Mouse (Mus musculus): ENCODE measurements at regions not wholly inside any gene's neighbourhood (a gene's known extent, or its start where the extent isn't known, plus 50 kb on each side); places are given as distances from the start of the nearest gene placed in this dataset.
A peak's percentile ranks its signal among the peaks of the same experiment; 100 is the strongest.
"Not testable (repeated sequence)": the region's sequence is repeated elsewhere in the genome, so short reads cannot be mapped to it uniquely, and the experiment has no call there.

DNA sequence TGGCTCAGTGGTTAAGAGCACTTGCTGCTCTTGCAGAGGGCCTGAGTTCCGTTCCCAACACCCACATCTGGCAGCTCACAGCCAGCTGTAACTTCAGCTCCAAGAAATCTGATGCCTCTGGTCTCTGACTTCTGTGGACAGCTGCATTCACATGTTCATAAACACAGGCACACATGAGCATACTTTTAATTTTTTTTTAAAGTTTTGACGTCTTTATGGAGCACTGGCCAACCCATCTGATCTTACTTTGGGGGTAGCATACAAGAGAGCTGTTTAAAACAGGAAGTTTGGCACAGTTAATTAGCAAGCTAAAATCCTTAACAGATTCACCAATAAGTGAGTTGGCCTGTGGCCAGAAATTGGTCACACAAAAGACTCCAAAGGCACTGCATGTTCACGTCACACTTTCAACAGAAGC is 81.2 kb upstream of the Atl2 start:
- no peak for DNase-seq

DNA sequence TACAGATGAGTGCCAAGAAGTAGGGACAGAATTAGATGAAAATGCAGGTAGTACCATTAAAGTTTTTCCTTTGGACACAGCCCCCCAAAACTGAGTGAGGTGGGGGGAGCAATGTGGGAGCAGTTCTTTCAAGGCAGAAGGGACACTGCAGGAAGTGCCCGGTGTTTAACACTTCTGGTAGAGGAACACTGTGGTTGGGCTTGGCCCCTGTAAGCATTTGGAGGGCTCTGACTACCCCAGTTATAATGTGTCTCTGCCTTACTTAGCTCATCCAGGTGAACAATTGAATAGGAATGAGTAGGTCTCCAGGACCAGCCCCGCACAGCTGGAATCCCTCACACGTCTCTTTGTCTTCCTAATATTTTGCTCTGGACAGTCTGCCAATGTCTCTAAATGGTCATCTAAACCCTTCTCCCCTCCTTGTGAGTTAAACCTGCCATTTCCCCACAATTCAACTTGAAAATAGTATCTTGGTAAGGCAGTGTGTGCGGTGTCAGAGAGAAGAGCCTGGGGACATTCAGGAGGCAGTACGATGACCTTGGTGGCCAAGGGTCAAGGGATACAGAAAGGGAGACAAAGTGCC is 80.7 kb upstream of the Atl2 start:
- no peak for DNase-seq

DNA sequence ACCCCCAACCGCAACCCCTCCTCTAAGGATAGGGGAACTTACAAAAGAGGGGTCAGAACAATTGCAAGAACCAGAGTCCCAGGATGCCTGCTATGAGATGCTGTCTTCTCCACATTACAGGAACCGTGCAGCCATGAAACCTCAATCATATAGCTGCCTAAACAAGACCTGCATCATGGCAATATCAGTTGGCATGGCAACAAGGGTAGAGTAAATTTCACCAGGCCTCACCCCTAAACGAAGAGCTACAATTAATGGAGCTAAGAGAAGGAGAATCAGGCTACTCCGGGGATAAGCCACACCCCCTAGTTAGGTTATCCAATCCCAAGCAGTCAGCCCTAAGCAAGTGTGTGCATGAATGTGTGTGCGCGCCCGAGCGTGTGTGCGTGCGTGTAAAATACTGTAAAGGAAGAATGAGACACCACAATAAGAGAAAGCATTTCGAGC is 80.1 kb upstream of the Atl2 start:
- DNase-seq, result peak; percentile 11

DNA sequence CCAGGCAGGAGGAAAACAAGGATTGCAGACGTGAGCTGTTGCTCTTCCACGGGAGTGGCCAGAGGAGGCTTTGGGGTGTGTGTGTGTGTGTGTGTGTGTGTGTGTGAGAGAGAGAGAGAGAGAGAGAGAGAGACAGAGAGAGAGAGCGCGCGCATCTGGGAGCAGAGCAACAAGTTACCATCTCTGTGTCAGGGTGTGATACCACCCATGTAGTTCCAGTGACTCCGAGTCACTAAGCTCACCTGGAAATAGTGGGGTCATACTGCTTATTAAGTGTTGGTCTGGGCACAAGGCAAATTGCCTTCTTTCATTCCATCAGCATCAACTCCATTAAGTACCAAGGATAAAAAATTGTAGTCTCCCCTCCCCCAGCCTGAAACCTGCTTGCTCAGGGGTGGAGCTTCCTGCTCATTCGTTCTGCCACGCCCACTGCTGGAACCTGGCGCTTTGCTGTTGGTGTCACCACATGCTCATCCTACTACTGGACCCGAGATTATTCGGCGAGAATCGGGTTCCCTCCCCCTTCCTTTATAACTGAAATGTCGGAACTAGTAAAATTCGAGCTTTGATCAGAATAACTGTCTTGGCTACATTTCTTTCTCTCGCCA is 79.3 kb upstream of the Atl2 start:
- DNase-seq, result not testable (repeated sequence)

DNA sequence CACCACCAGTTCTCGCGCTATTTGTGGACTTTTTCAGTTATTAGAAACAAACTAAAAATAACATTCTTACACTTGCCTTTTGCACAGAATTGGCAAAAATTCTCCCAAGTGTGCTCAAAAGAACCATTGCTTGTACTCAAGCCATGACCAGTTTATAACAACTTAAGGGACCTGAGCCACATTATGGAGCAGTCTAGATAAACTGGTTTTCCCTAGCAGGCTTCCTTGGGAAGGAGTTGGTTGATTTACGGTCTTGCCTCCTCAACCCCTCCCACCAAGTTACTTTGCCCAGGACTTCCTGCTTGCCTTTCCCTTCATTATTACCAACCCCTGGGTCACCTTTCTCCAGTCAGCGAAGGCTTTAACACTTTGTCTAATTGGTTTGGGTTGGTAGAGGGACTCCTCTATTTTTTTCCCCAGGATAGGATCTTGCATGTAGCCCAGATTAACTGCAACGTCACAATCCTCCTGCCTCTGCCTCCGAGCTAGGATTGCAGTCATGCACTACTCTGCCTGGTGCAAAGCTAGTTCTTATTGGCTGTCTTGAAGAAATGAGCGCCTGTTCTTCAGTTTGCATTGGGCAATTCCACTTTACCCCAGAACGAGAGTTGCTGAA is 75.9 kb upstream of the Atl2 start:
- DNase-seq, result no peak

DNA sequence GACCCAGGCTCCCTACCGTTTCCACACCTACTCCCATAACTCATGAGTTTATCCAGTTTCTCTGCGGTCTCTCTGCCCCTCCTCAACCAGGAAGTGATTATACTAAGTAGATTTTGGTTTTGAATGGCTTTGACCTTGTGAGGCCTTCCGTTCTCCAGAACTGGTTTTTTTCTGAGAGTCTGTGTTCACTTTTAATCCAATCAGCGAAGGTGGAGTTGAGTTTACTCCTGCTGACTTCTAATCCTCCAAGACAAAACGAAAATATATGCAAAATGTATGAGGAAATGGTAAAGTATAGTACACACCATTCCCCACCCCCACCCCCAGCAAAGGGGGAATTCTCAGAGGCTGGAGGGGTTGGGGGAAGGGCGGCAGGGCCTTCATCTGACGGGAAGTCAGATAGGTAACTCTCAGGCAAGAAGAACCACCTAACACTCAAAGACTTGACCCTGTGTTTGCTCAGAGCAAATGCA is 73.6 kb upstream of the Atl2 start:
- DNase-seq, result no peak

DNA sequence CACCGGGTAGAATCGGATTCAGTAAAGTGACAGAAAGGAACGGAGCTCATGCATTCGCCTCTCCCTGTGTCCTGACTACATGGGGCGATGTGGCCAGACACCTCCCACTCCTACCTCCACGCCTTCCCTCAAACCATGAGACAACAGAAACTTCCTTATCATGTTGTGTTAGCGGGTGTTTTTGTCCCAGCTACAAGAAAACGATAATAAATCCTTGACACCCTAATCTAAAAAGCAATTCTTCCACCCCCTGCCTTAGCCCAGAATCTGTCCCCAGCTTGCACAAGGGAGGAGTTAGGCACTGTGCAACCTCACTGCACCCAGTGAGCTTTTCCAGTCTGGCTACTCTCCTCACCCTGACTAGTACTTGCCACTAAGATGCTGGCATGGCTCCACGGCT is 72.9 kb upstream of the Atl2 start:
- DNase-seq, result no peak

DNA sequence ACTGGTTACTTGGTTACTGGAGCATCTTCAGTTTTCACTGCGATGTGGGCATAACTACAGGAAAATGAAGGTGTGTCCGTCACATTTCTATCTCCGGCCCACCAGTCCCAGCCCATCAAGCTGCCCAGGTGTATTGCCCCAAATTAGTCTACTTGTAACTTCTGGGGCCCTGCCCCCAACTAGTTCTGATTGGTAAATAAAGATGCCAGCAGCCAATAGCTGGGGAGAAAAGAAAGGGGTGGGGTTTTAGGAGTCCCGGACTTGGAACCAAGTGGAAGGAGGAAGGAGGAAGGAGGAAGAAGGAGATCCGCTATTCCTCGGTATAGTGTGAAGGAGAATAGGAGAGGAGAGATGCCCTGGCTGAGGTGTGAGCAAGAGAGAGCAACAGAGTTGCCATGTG is 71.1 kb upstream of the Atl2 start:
- DNase-seq, result no peak

DNA sequence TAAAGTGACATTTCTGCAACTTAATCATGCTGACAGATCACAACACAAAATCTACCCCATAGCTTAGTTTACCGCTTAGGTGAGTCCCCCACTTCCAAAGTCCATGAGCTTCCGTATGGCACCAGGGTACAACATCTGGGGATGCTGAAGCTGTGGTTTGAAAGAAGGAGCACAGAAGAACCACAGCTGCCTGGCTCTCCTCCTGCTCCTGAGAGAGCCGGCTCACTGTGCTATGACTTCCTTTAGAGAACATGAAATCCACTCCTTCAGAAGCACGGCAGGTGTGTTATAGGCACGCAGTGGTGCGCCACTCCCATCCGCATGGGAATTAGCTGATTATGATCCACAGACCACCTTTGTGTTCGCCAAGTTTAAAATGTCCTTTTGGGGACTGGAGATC is 69.7 kb upstream of the Atl2 start:
- DNase-seq, result no peak

DNA sequence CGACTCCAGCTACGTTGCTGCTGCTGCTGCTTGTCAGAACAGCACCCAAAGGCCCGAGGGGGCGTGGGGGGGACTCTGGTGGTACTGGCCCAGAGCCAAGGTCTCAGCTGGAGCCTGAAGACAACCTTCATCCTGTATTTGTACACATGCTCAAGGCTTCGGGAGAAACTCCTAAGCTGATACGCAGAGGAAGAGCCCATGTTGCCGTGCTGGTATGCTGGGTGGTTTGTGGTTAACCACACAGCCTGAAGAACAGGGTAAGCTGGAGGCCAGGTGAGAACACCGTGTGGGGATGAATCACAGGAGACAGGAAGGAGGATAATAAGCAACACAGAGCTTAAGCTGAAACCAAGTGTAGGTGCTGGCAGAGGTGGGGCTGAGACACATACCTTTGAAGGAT is 68.9 kb upstream of the Atl2 start:
- DNase-seq, result no peak

DNA sequence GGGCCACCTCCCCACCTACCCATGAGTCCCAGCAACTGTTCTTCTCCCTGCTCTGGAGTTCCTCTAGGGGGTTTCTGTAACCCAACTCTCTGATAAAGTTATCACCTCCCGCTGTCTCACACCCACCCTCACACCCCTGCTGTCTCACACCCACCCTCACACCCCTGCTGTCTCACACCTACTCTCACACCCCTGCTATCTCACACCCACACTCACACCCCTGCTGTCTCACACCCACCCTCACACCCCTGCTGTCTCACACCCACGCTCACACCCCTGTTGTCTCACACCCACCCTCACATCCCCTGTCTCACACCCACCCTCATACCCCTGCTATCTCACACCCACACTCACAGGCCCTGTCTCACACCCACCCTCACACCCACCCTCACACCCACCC is 67.4 kb upstream of the Atl2 start:
- no peak for DNase-seq

DNA sequence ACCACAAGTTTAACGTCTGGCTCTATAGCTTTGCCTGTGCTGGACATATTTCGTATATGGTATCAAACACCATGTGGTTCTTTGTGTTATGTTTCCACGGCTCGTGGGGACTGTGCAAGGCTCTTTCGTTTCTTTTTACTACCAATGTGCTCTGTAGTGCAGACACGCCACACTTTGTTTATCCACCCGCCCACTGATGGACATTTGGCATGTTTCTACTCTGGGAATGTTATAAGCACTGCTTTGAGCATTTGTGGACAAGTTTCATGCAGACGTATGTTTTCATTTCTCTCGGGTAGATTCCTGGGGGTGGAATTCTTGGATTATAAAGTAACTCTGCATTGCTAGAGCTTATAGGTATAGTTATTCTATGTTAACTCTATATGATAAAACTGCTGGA is 65.5 kb upstream of the Atl2 start:
- no peak for DNase-seq

DNA sequence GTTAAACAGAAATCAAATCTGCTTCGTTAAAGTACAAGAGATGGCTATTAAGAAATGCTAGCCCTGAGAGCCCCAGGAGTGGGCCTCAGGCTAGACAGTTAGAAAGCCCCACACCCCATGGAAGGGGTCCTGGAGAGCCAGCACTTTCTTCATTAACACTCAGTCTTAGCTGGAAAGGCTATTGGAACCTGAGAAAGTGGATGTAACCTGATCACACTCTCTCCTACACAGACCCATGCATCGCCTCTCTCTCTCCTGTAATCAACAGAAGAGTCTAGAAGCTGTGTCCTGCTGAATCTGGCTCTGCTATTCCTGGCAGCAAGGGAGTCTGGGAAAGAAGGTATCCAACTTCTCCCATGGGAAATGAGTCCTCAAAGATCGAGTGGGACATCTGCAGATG is 64.8 kb upstream of the Atl2 start:
- DNase-seq, result no peak

DNA sequence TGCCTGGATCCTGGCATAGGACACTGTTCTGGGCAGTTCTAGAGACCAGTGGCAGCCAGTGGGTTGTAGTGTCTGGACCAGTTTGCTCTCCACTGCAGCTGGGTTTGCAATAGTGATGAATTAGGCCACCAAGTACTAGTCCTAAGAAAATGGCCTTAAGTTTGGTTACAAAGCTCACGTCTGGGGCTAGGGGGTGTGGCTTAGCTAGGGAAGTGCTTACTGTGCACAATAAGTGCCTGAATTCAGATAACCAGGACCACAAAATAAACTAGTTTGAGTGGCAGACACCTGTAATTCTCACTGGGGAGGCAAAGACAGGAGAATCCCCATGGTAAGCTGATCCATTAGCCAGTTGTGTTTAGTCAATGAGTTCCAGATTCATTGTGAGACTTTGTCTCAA is 59.3 kb upstream of the Atl2 start:
- no peak for DNase-seq

DNA sequence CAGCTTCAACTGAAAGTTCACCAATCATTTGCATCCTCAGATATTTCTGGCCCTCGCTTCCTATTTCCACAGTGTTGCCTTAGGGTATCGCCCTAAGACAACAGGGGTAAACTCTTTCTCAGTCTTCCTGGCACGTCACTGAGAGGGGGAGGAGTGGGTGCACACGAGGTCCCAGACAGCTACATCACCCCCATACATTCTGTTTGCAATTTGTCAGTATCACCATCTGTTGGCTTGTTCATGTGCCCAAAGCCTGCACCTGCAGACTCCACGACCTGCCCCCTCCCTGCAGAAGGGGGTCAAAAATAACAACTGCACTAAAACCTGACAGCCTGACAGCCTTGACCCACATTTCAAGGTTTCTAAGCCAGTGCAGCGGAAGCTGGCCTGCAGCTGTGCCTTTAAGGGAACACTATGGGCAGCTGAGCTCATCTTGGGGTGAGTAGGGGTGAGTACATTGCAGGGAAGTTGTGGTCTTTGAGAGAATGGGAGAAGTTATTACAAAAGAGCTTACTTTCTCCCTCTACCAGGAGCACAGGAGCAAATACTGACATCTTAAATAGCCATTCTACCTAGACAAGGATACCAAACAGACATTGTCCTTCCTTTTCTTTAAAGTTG is 58.8 kb upstream of the Atl2 start:
- no peak for DNase-seq

DNA sequence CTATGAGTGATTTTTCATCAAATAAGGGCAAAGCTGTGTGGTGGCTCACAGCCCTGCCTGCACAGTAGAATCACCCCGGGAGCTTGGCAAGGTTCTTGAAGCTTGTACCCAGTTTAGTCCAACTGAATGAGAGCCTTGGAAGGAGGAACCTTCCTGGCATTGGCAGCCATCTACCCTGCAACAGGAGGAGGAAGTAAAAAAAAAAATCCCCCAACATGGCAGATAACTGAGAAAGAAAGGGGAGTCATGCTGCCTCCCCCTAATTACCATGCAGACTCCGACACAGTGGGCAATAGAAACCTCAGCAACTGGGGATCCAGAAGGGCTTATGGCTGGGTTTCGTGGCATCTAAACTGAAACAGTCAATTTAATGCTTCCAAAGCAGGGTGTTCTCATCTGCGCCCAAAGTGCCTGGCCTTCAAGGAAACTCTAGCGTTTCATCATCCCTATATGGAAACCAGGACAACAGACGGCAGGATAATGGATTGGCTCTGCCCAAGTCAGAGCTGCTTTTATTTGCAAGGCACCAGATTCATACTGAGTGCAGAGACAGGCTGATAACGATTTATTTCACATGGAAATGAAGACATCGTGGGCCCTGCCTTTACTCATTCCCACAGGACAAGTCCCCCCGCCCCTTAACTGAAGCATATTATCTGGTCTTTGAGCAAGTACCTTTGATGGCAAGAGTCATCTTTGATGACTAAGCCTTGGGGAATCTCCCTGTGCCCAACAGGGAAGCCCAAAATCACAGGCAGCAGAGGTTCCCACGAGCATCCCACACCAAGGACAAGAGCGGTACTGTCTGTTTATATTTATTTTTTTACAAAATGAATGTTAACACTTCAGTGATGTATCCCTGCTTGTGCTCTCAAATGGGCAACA is 52.9 kb upstream of the Atl2 start:
- DNase-seq, result peak; percentile 25

Data from right cerebral cortex, postnatal 25 days (tissue).